Mouse (Mus musculus) cortical plate, adult 2 months (tissue): Measurements from ENCODE around the gene Slc47a2.

Experiments
- CTCF ChIP-seq: fragments of 200-500 bp; IDR thresholded peaks from 2 replicates; pipeline ENCODE4 v1.5.1; 2011; ENCODE audit warnings: mild to moderate bottlenecking, control low read depth, low read length; ENCODE audit not compliant: insufficient read depth; ENCODE audit errors: extremely low read depth
- POLR2A ChIP-seq: fragments of 200-500 bp; IDR thresholded peaks from 2 replicates; pipeline ENCODE4 v1.6.1; 2011; ENCODE audit warnings: mild to moderate bottlenecking, low read length, control low read depth; ENCODE audit not compliant: insufficient read depth; ENCODE audit errors: extremely low read depth

GRCm38 (mm10) chr11:61388012-61388411, 45.4 kb upstream of the Slc47a2 start:
- TF ChIP-seq CTCF: peak; percentile 24
- TF ChIP-seq POLR2A: no peak
